Mouse (Mus musculus): ENCODE measurements around the gene Ephb1.

GRCm38 (mm10) chr9:102309278-102309677, 45.2 kb downstream of the Ephb1 start:
- TF ChIP-seq CTCF (IDR thresholded peaks at IDR 0.05 in 2 of 3, conservative IDR thresholded peaks at IDR 0.05 in 1 of 3; ENCODE audit: control insufficient read depth in 1 of 3, insufficient read depth in 1 of 3, low read depth in 2 of 3, low read length in 3 of 3, poor library complexity in 1 of 3, severe bottlenecking in 1 of 3) (no peak), ELF1 (IDR thresholded peaks at IDR 0.05; ENCODE audit: low read depth, low read length) (no peak), CHD2 (IDR thresholded peaks at IDR 0.05; ENCODE audit: low read length) (no peak)
